Mouse (Mus musculus) kidney, postnatal 0 days (tissue): ENCODE results near the gene Olfr558. TPM values are rescaled to one million over a fixed set of nuclear protein-coding genes. Genes with fewer than 3 reads are reported as not detected.

ENCODE experiments used
- ATAC-seq: fragments of 200-750 bp; cut with Nextera tagmentation; replicated peaks from 2 replicates; pipeline ENCODE4 v1.8.0; 2017; ENCODE audit warnings: low read depth, moderate number of reproducible peaks, moderate TSS enrichment, moderate library complexity; ENCODE audit not compliant: low FRiP score
- DNase-seq: peaks from one replicate; pipeline ENCODE4 v3.0.0-alpha.2; 2016; ENCODE audit warnings: low spot score
- H3K27ac ChIP-seq: fragments of 300-500 bp; sonication (generic); 2 replicates; pipeline ENCODE4 v1.5.1; 2014; ENCODE audit warnings: mild to moderate bottlenecking
- H3K27me3 ChIP-seq: fragments of 300-500 bp; sonication (generic); 2 replicates; pipeline ENCODE4 v1.6.1; 2014; ENCODE audit warnings: low read length, mixed read lengths; ENCODE audit not compliant: insufficient read depth
- H3K36me3 ChIP-seq: fragments of 300-500 bp; sonication (generic); 2 replicates; pipeline ENCODE4 v1.6.1; 2014; ENCODE audit warnings: low read length, mixed read lengths; ENCODE audit not compliant: insufficient read depth
- H3K4me1 ChIP-seq: fragments of 300-500 bp; sonication (generic); replicated peaks from 2 replicates; pipeline ENCODE4 v1.6.1; 2014; ENCODE audit warnings: antibody characterized with exemption, low read length, mixed read lengths; ENCODE audit not compliant: insufficient read depth
- H3K4me2 ChIP-seq: fragments of 300-500 bp; sonication (generic); 2 replicates; pipeline ENCODE4 v1.6.1; 2014; ENCODE audit warnings: mild to moderate bottlenecking, low read length, moderate library complexity, mixed read lengths
- H3K4me3 ChIP-seq: fragments of 300-500 bp; sonication (generic); replicated peaks from 2 replicates; pipeline ENCODE4 v1.5.1; 2014; ENCODE audit warnings: low read depth, low read length
- H3K9ac ChIP-seq: fragments of 300-500 bp; sonication (generic); 2 replicates; pipeline ENCODE4 v1.6.1; 2014; ENCODE audit warnings: low read depth, low read length
- H3K9me3 ChIP-seq: fragments of 300-500 bp; sonication (generic); replicated peaks from 2 replicates; pipeline ENCODE4 v1.6.1; 2016; ENCODE audit warnings: low read length, inconsistent platforms, mixed read lengths
- CTCF ChIP-seq: IDR thresholded peaks from 2 replicates; pipeline ENCODE4 v1.5.1; 2016; ENCODE audit warnings: antibody characterized with exemption, low read depth, mild to moderate bottlenecking, moderate library complexity
- WGBS: fragments of 180-500 bp; shearing (Covaris S2); extraction: QIAGEN DNeasy Blood & Tissue Kit; methylation state at CpG from one replicate; pipeline ENCODE4 v1.1.7; 2014; 5-methylcytosine and 5-hydroxymethylcytosine counted together
- polyA plus RNA-seq: library from polyadenylated mRNA; unstranded; fragments of >200 nt; fragmentation: Nextera tagmentation; extraction: Ambion mirVana; gene quantifications from 2 replicates; pipeline ENCODE4 v1.2.1, GENCODE M21; 2015

Gene Olfr558
- polyA plus RNA-seq, result 1.3 and 1.4 TPM in 2 replicates

- no peaks in the 10 kb centered on the region for H3K9me3 ChIP-seq
- no peak within 1 kb of the TSS for H3K4me3 ChIP-seq
- H3K27ac ChIP-seq, result no peak within 1 kb of the TSS
- H3K27me3 ChIP-seq, result no peaks in the 10 kb centered on the region
- H3K4me1 ChIP-seq, result no peaks in the 10 kb centered on the region
- TF ChIP-seq CTCF, result no peak
- H3K9ac ChIP-seq, result no peak within 1 kb of the TSS
- no peak within 1 kb of the TSS for H3K4me2 ChIP-seq
- no peak for DNase-seq
- no peak for ATAC-seq
- no peaks in the 10 kb centered on the region for H3K36me3 ChIP-seq
These were observed at the start of gene Olfr558 for GRCm38 (mm10) chr7:102701915-102702314. Gene Olfr558, plus strand, starts transcription at chr7:102702215.

DNA sequence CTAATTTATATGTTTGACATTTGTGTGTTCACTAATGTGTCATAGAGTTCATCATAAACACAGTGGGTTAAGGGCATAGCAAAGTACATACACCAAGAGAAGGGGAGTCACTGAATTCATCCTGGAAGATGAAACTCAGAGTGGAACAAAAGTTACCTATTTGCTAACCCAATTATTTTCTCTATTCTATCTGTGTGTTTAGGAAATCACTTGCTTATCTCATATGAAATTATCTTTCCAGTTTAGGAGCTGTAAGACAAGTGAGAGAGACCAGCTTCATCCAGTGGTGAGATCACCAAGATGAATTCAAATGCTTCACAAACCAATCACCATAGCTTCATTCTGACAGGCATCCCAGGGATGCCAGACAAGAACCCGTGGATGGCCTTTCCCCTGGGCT is 43.5 kb upstream of the Olfr558 start, which contains the start of gene Olfr555:
Olfr555 (plus strand) TSS at position 301 of the 400 bp plus-strand sequence.
- Histone ChIP-seq H3K9ac (no peak within 1 kb of the TSS), H3K9me3 (no peaks in the 10 kb centered on the region), H3K27me3 (no peaks in the 10 kb centered on the region), H3K4me2 (no peak within 1 kb of the TSS), H3K4me3 (no peak within 1 kb of the TSS), H3K4me1 (no peaks in the 10 kb centered on the region), H3K27ac (no peak within 1 kb of the TSS), H3K36me3 (no peaks in the 10 kb centered on the region)
- DNase-seq, result no peak
- TF ChIP-seq CTCF, result no peak
- 71% methylated on average over 1 of the region's 1 CpGs for WGBS
- no peak for ATAC-seq

- Histone ChIP-seq H3K9me3 (no peaks in the 10 kb centered on the region), H3K36me3 (no peaks in the 10 kb centered on the region), H3K4me1 (no peaks in the 10 kb centered on the region), H3K4me2 (no peak within 1 kb of the TSS), H3K4me3 (no peak within 1 kb of the TSS), H3K27me3 (no peaks in the 10 kb centered on the region), H3K27ac (no peak within 1 kb of the TSS), H3K9ac (no peak within 1 kb of the TSS)
- ATAC-seq, result no peak
- no peak for DNase-seq
- 31% methylated on average over 3 of the region's 3 CpGs for WGBS
- no peak for TF ChIP-seq CTCF
These were observed 37.4 kb upstream of the Olfr558 start, which contains the start of gene Olfr556 for GRCm38 (mm10) chr7:102664599-102664998. Gene Olfr556, plus strand, starts transcription at chr7:102664899.

- Histone ChIP-seq H3K4me2 (no peak overlapping the region), H3K36me3 (no peaks in the 10 kb centered on the region), H3K9me3 (no peaks in the 10 kb centered on the region), H3K27me3 (no peaks in the 10 kb centered on the region), H3K9ac (no peak overlapping the region), H3K4me1 (no peaks in the 10 kb centered on the region), H3K4me3 (no peak overlapping the region), H3K27ac (no peak overlapping the region)
- DNase-seq (peak; percentile 51), ATAC-seq (no peak)
- WGBS, result 41% methylated on average over 2 of the region's 2 CpGs
- TF ChIP-seq CTCF, result peak; percentile 68
These were observed 36.6 kb upstream of the Olfr558 start for GRCm38 (mm10) chr7:102665378-102665777.

- Histone ChIP-seq H3K9ac (no peak overlapping the region), H3K4me2 (no peak overlapping the region), H3K9me3 (no peaks in the 10 kb centered on the region), H3K36me3 (peaks cover 4% of the 10 kb centered on the region; the same call in 1 of the 2 replicates), H3K4me1 (no peaks in the 10 kb centered on the region), H3K27ac (no peak overlapping the region), H3K27me3 (no peaks in the 10 kb centered on the region), H3K4me3 (no peak overlapping the region)
- no peak for TF ChIP-seq CTCF
- WGBS, result 77% methylated on average over 2 of the region's 2 CpGs
- no peak for DNase-seq
- no peak for ATAC-seq
These were observed 25.8 kb upstream of the Olfr558 start for GRCm38 (mm10) chr7:102676225-102676624.

DNA sequence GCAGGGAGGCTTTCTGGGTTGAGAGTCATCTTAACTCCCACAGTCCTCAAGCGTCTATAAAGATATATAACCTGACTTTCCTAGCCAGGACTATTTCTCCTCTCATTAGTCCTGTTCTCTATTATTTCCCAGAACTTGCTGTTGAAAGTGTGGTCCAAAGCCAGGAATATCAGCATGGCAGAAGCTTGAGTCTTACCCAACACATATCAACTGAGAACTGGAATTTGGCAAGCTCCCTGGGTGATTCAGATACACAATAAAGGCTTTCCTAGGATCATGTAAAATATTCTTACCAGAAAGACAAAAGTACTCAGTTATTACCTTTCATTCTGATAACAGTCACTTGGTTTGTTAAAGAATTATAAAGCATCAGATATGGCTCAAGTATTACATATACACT is 20.1 kb upstream of the Olfr558 start:
- Histone ChIP-seq H3K36me3 (peaks cover 4% of the 10 kb centered on the region; the same call in 1 of the 2 replicates), H3K27me3 (no peaks in the 10 kb centered on the region), H3K27ac (no peak overlapping the region), H3K4me1 (no peaks in the 10 kb centered on the region), H3K4me2 (no peak overlapping the region), H3K9ac (no peak overlapping the region), H3K4me3 (no peak overlapping the region), H3K9me3 (no peaks in the 10 kb centered on the region)
- no peak for TF ChIP-seq CTCF
- ATAC-seq (no peak), DNase-seq (no peak)
- 56% methylated on average over 1 of the region's 1 CpGs for WGBS
